Mouse (Mus musculus) G1E (cell line): Measurements from ENCODE around the gene Agl.

Experiments used
- CTCF ChIP-seq: IDR thresholded peaks from 2 replicates; pipeline ENCODE4 v1.5.1; 2012; ENCODE audit warnings: low read depth, low read length, inconsistent platforms, mixed read lengths
- POLR2AphosphoS5 ChIP-seq: IDR thresholded peaks from 2 replicates; pipeline ENCODE4 v1.6.1; 2012; ENCODE audit warnings: low read depth, low read length, inconsistent platforms; ENCODE audit not compliant: insufficient replicate concordance

- TF ChIP-seq CTCF (no peak), POLR2AphosphoS5 (no peak)
Observed at GRCm38 (mm10) chr3:116826471-116827215, 18.7 kb upstream of the Agl start.
